Mouse (Mus musculus) yolk sac, embryonic 10.5 days (tissue): ENCODE data around the gene Tnfsf8.

Experiments
- DNase-seq: peaks from one replicate; pipeline ENCODE4 v3.0.0-alpha.2; 2017; ENCODE audit warnings: low spot score

Tnfsf8 gene

GRCm38 (mm10) chr4:63860688-63861540 is at the start of gene Tnfsf8:
Gene Tnfsf8, minus strand, starts transcription at chr4:63861347.
- DNase-seq, result no peak

DNA sequence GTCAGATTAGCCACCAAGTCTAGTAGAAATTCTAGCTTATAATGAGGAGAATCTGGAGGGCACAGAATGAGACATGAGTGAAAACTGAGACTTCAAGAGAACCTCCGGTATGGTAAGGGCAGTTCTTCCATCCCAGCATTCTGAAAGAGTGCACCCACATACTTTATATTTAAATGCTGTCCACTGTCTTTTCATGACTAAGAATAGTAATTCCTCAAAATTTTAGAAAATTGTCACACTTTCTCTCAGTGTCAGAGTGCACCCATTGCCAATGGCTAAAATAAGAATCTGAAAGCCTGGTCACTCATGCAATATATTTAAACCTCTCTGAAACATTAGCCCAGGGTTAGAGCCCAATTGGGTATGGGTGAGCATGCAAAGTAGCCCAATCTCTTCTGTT is 47.4 kb upstream of the Tnfsf8 start:
- DNase-seq, result no peak

GRCm38 (mm10) chr4:63907473-63907872 is 46.3 kb upstream of the Tnfsf8 start:
- no peak for DNase-seq

- DNase-seq, result no peak
These were observed 44.9 kb upstream of the Tnfsf8 start for GRCm38 (mm10) chr4:63906050-63906449.

GRCm38 (mm10) chr4:63899081-63899523 is 38.0 kb upstream of the Tnfsf8 start:
- DNase-seq, result no peak

DNA sequence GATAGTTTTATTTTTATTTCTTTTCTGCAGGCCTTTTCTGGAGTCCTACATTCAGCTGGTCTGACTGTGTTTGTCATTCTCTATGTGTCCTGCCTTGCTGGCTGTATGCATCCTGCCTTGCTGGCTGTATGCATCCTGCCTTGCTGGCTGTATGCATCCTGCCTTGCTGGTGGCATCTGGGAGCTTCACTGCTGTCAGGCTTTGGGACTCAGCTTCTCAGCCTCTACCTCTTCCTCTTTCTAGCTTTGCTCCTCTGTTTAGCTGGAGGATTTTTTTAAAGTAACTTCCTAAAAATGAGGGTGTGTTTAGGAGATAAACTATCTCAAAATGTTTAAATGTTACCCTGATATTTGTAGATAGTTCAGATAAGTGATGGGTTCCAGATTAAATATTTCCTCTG is 36.0 kb upstream of the Tnfsf8 start:
- no peak for DNase-seq

GRCm38 (mm10) chr4:63886156-63886555 is 25.0 kb upstream of the Tnfsf8 start:
- no peak for DNase-seq

DNA sequence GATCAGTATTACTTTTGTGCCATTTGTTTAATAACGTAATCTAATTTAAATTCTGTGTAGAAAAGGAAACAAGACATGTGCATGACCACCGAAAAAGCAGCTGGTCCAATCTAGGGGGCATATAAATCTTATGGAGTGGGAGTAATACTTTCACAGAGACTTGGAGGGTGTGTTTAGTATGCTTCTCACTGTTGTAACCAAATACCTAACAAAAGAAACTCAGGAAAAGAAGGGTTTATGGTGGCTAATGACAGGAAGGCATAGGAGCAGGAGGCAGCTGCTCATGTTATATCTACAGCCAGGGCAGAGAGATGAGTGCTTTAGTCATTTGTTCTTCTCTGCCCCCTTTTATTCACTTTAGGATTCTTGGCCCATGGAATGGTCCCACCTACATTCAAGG is 15.6 kb upstream of the Tnfsf8 start:
- DNase-seq, result no peak

- DNase-seq, result no peak
These were observed 14.3 kb upstream of the Tnfsf8 start for GRCm38 (mm10) chr4:63875480-63875879.

- no peak for DNase-seq
These were observed 9.5 kb upstream of the Tnfsf8 start for GRCm38 (mm10) chr4:63870678-63871077.

GRCm38 (mm10) chr4:63868770-63869169 is 7.6 kb upstream of the Tnfsf8 start:
- no peak for DNase-seq

DNA sequence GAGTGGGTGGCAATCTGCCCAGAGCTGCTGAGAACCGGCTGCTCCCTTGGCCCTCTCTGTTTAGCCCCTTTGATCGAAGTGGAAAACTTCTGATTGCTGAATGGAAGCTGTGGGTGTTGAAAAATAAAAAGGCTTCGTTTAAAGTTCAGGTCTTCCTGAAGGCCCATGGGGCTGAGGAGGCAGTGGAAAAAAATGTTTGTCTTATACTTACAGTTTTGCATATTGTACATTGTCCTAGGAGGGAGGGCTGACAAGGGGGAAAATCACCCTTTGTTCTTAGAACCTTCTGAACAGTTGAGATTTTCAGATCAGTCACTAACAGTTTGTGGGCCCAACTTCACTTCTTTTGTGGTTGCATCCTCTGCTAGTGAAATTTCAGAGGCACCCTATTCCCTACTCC is 1.8 kb upstream of the Tnfsf8 start:
- DNase-seq, result no peak

- no peak for DNase-seq
These were observed 1.0 kb upstream of the Tnfsf8 start for GRCm38 (mm10) chr4:63862092-63862697.

DNA sequence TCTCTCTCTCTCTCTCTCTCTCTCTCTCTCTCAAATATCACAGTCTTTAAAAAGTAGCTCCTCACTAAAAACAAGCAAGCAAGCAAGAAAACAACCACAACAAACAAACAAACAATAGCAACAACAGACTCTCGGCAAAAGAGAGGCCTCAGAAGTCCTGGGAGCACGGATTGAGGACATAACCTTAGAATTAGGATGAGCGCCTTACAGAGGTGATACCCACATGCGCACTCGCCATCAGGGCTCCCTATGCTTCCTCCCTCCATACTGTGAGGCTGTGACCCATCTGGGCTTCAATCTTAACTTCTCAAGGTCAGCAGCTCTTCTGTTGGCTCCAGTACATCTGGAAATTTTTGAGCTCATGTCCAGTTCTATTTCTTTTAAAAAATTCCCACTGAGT is 911 bp downstream of the Tnfsf8 start:
- no peak for DNase-seq

GRCm38 (mm10) chr4:63859785-63860203 is 1.4 kb downstream of the Tnfsf8 start:
- DNase-seq, result no peak

GRCm38 (mm10) chr4:63858646-63859224 is 2.4 kb downstream of the Tnfsf8 start:
- DNase-seq, result no peak

DNA sequence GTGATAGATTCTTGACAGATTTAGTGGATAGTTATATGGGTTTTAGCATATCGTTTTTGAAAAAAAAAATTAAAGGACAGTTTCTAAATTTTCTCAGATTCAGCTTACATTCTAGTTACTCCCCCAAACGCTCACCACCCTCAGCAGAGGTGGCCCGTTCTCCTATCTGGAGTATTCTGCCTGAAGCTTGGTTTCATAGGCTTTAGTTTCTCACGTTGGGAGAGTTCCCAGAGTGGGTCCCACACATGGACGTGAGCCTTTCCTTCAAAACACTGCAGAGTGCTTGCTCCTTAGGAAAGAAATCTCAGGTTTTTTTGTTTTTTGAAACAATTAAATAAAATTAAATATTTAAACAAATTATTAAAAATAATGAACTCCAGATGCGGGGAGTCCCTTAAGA is 4.4 kb downstream of the Tnfsf8 start:
- no peak for DNase-seq

GRCm38 (mm10) chr4:63853782-63854386 is 7.3 kb downstream of the Tnfsf8 start:
- DNase-seq, result no peak

- DNase-seq, result no peak
These were observed 11.1 kb downstream of the Tnfsf8 start for GRCm38 (mm10) chr4:63850082-63850481.

- no peak for DNase-seq
These were observed 14.1 kb downstream of the Tnfsf8 start for GRCm38 (mm10) chr4:63846881-63847597.

DNA sequence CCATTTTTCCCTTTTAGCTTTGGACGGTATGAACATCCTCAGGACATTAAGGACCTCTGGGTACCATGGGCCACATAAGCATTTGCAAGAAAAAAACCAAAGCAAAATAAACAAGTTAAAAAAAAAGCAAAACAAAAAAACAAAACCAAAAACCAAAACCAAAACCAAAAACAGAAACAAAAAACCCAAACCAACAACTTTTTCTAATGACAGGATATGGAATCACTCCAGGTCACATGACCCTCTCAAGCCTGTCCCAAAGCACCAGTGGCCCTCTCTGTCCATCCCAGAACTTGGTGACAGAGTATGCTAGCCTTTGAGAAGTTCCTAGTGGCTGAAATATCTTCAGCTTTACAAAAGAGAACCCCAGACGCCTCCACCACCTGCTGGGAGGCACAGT is 15.4 kb downstream of the Tnfsf8 start:
- no peak for DNase-seq

DNA sequence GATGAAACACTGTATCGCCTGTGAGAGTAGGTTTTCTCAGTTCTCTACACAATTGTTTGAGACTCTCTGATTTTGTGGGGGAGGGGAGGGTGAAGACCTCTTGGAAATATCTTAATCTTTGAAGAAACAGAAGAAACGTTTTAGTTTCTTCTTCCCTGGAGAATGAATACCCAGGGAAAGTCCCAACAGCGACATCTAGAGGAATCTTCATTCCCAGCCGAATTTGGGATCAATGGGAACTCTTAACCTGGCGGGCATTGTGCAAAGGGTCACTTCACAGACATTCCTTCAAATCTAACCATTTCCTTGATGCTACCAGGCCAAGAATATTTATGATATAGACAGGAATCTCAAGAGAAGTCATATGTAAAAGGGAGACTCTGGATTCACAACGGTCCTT is 17.2 kb downstream of the Tnfsf8 start:
- DNase-seq, result no peak
